ENCODE assay signal across 18 mouse cellular contexts in the genomic region with DNA sequence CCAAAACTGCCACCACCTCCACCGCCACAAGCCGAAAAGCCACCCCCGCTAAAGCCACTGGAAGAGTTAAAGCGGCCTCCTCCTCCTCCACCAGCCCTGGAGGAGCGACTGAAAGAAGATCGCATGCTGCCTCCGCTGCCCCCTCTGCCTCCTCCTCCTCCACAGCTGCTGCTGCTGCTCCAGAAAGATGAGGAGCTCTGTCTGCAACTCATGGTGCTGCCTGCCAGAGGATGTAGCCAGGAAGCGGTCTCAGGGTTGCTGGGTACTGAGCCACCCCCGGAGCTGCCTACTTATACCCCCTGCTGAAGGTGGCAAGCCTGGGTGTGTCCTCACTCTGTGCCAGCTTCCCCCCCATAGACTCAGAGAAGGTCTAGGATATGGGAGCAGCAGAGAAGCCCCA. TPM values are rescaled to one million over a fixed set of nuclear protein-coding genes. Genes with fewer than 3 reads are reported as not detected.
A peak's percentile ranks its signal among the peaks of the same experiment; 100 is the strongest.
DNase-seq lines count a peak whose midpoint lies in the region; ATAC-seq lines count a peak whose summit lies in the region.
"Had no signal": no experiment of that assay in that cellular context is flagged by ENCODE, and none has a peak within 500 bp of the region (broad histone marks: within the 10 kb centered on the region; RNA-seq: fewer than 3 reads in every experiment).

A gene (minus strand): TSS at position 255 of the 400 bp plus-strand sequence.

- intact Hi-C loops in left cerebral cortex, postnatal 4 days (cut with DNase I): no loop called here
- intact Hi-C loops in left cerebral cortex, postnatal 14 days (cut with DNase I): no loop called here

- ATAC-seq in cerebellum, adult (ENCODE audit: insufficient number of reproducible peaks, low FRiP score, low TSS enrichment): no peak
- ATAC-seq in activated CD4-positive, CD25-positive, alpha-beta regulatory T cell, adult 4 months: no peak
- ATAC-seq: intestine, postnatal 0 days; Patski had no signal

- DNase-seq in embryo, embryonic 11 days: peak; percentile 14
- DNase-seq in embryo, embryonic 10.5 days (ENCODE audit: low spot score): no peak
- peak; percentile 40 for DNase-seq in left cerebral cortex, adult 11 months (ENCODE audit: low spot score)
- DNase-seq in left cerebral cortex, postnatal 4 days: no peak
- DNase-seq in left cerebral cortex, postnatal 14 days (ENCODE audit: low spot score in 2 of 2): peak; percentile 38 to 60
- DNase-seq in right cerebral cortex, postnatal 36 days (ENCODE audit: low spot score in 2 of 2): peak; percentile 62 to 79
- DNase-seq: cerebellum, adult 8-10 months; thymus, adult 2 months had no signal

RNA-seq across cellular contexts. Expression of the gene that starts here (rescaled TPM):
- under 1 TPM; 0.52 to 0.56 TPM for total RNA-seq in left cerebral cortex, postnatal 4 days (2021)
- 1 to 10 TPM; 2.6 to 2.7 TPM for total RNA-seq in left cerebral cortex, postnatal 14 days (2021)
- polyA plus RNA-seq in activated CD4-positive, CD25-positive, alpha-beta regulatory T cell, adult 4 months (2017; shearing (Covaris generic)): not detected
- total RNA-seq: granulocyte monocyte progenitor cell, adult 5-6 weeks had no signal
- polyA plus RNA-seq: heart, embryonic 15.5 days; hindbrain, embryonic 13.5 days; intestine, postnatal 0 days; limb, embryonic 12.5 days; liver, embryonic 16.5 days; midbrain, embryonic 12.5 days; Patski had no signal

Comparison
In these comparisons a context has a peak if more than half of its experiments do, and no peak if none do; other contexts are left out.
1. DNase-seq: peak in embryo, embryonic 11 days (single experiment), left cerebral cortex, adult 11 months (single experiment), left cerebral cortex, postnatal 14 days (2 of 2) and right cerebral cortex, postnatal 36 days (2 of 2); none in embryo, embryonic 10.5 days (single experiment) and left cerebral cortex, postnatal 4 days (single experiment).